In genomic region chr8:82387614-82388013, GRCm38 (mm10) we compare ENCODE assay signal across 17 mouse cellular contexts. TPM values are rescaled to one million over a fixed set of nuclear protein-coding genes. Genes with fewer than 3 reads are reported as not detected.
DNase-seq lines count a peak whose midpoint lies in the region; ATAC-seq lines count a peak whose summit lies in the region.
"Had no signal": no experiment of that assay in that cellular context is flagged by ENCODE, and none has a peak within 500 bp of the region (broad histone marks: within the 10 kb centered on the region; RNA-seq: fewer than 3 reads in every experiment).

No protein-coding gene starts in this region.

- ATAC-seq in liver, embryonic 11.5 days (replicated peaks; ENCODE audit: low FRiP score) = peak; percentile 91
- peak; percentile 16 for ATAC-seq in granulocyte monocyte progenitor cell, adult 5-6 weeks (replicated peaks; ENCODE audit: poor library complexity, severe bottlenecking)
- ATAC-seq in forebrain, embryonic 12.5 days (ENCODE audit: low FRiP score) = no peak
- ATAC-seq: hindbrain, postnatal 0 days; midbrain, embryonic 16.5 days had no signal

- H3K36me3 ChIP-seq in liver, embryonic 11.5 days (ENCODE audit: control insufficient read depth, insufficient read depth, low read length) = no peaks in the 10 kb centered on the region
- no peaks in the 10 kb centered on the region for H3K36me3 ChIP-seq in forebrain, embryonic 12.5 days (replicated peaks)
- H3K36me3 ChIP-seq: forebrain, embryonic 10.5 days; stomach, embryonic 15.5 days had no signal

- H3K4me1 ChIP-seq in liver, embryonic 11.5 days (replicated peaks; ENCODE audit: control insufficient read depth, insufficient read depth, low read length) = peaks cover 12% of the 10 kb centered on the region; the same call in 1 of the 2 replicates
- no peaks in the 10 kb centered on the region for H3K4me1 ChIP-seq in forebrain, embryonic 12.5 days
- H3K4me1 ChIP-seq: forebrain, embryonic 10.5 days; stomach, embryonic 15.5 days had no signal

- H3K27ac ChIP-seq in liver, embryonic 11.5 days (ENCODE audit: low read depth, low read length) = no peak overlapping the region
- no peak overlapping the region for H3K27ac ChIP-seq in forebrain, embryonic 12.5 days
- H3K27ac ChIP-seq: forebrain, embryonic 10.5 days; hindbrain, postnatal 0 days; macrophage; stomach, embryonic 15.5 days had no signal

- no peaks in the 10 kb centered on the region for H3K9me3 ChIP-seq in liver, embryonic 11.5 days (ENCODE audit: control insufficient read depth, low read length)
- H3K9me3 ChIP-seq in forebrain, embryonic 12.5 days = no peaks in the 10 kb centered on the region
- H3K9me3 ChIP-seq: forebrain, embryonic 10.5 days; stomach, embryonic 15.5 days had no signal

- H3K9ac ChIP-seq in liver, embryonic 11.5 days (ENCODE audit: low read depth, low read length) = no peak overlapping the region
- no peak overlapping the region for H3K9ac ChIP-seq in forebrain, embryonic 12.5 days
- H3K9ac ChIP-seq: stomach, embryonic 15.5 days had no signal

- no peak for DNase-seq in liver, embryonic 11.5 days (ENCODE audit: low spot score)
- no peak for DNase-seq in liver
- peak; percentile 97 for DNase-seq in MEL-GATA-1-ER (ENCODE audit: extremely low read depth, low read depth)
- DNase-seq in lung, postnatal 25 days (ENCODE audit: low spot score) = peak; percentile 26
- no peak for DNase-seq in kidney, postnatal 25 days
- DNase-seq: cerebellum, postnatal 36 days; kidney, adult 2 months; layer of hippocampus, postnatal 36 days; left cerebral cortex, postnatal 4 days; spleen, adult 18-20 months had no signal

- no peak overlapping the region for H3K4me2 ChIP-seq in liver, embryonic 11.5 days
- no peak overlapping the region for H3K4me2 ChIP-seq in forebrain, embryonic 12.5 days
- H3K4me2 ChIP-seq: stomach, embryonic 15.5 days had no signal

- no peaks in the 10 kb centered on the region for H3K27me3 ChIP-seq in liver, embryonic 11.5 days (replicated peaks; ENCODE audit: control insufficient read depth, insufficient read depth, low read length)
- H3K27me3 ChIP-seq in forebrain, embryonic 12.5 days = no peaks in the 10 kb centered on the region
- H3K27me3 ChIP-seq: stomach, embryonic 15.5 days had no signal

- H3K4me3 ChIP-seq in liver, embryonic 11.5 days (ENCODE audit: low read depth, low read length) = no peak overlapping the region
- no peak overlapping the region for H3K4me3 ChIP-seq in forebrain, embryonic 12.5 days (replicated peaks)
- H3K4me3 ChIP-seq: forebrain, embryonic 10.5 days; stomach, embryonic 15.5 days had no signal

- 17% methylated on average over 1 of the region's 1 CpGs for WGBS in liver, embryonic 11.5 days
- WGBS in forebrain, embryonic 12.5 days = 89% methylated on average over 1 of the region's 1 CpGs

RNA-seq across cellular contexts. Expression of gene Il15, which starts 15.4 kb away (rescaled TPM):
- 3.1 and 4.5 TPM in 2 replicates for polyA plus RNA-seq in liver, embryonic 11.5 days (2014; fragmentation: Nextera tagmentation; extraction: Ambion mirVana)
- 26.7 and 47.4 TPM in 2 replicates for total RNA-seq in granulocyte monocyte progenitor cell, adult 5-6 weeks (2014; fragmentation: Nextera tagmentation)
- total RNA-seq in granulocyte monocyte progenitor cell, adult 5-6 weeks (2017) = 18.5 and 20.7 TPM in 2 replicates
- 0.36 and 0.74 TPM in 2 replicates for polyA plus RNA-seq in forebrain, embryonic 12.5 days (2016; fragmentation: Nextera tagmentation; extraction: Ambion mirVana)

Comparison
In these comparisons a context has a peak if more than half of its experiments do, and no peak if none do; other contexts are left out.
1. DNase-seq: peak in MEL-GATA-1-ER (single experiment) and lung, postnatal 25 days (single experiment); none in liver, embryonic 11.5 days (single experiment), liver (single experiment) and kidney, postnatal 25 days (0 of 2).